Mouse (Mus musculus) cerebellum, postnatal 14 days (tissue): ENCODE results near the gene Rps13.

Experiments
- DNase-seq, 2 experiments: peaks; one replicate each; pipeline ENCODE4 v3.0.0; 2021; ENCODE audit warnings: mixed read lengths in 2 of 2

Gene Rps13

GRCm38 (mm10) chr7:116290559-116290958, 43.4 kb downstream of the Rps13 start:
- DNase-seq, result no peak

GRCm38 (mm10) chr7:116288996-116289395, 45.0 kb downstream of the Rps13 start:
- DNase-seq, result no peak

GRCm38 (mm10) chr7:116287959-116288358, 46.0 kb downstream of the Rps13 start:
- DNase-seq, result no peak

GRCm38 (mm10) chr7:116286611-116287355, 47.2 kb downstream of the Rps13 start:
- DNase-seq, result no peak

- no peak for DNase-seq
These were observed 47.8 kb downstream of the Rps13 start for GRCm38 (mm10) chr7:116286173-116286572.

GRCm38 (mm10) chr7:116285216-116285615, 48.8 kb downstream of the Rps13 start:
- DNase-seq, result no peak

- no peak for DNase-seq
These were observed 51.2 kb downstream of the Rps13 start for GRCm38 (mm10) chr7:116282755-116283154.
